Mouse (Mus musculus): ENCODE data around the gene Mbnl1.

The Mbnl1 gene

DNA sequence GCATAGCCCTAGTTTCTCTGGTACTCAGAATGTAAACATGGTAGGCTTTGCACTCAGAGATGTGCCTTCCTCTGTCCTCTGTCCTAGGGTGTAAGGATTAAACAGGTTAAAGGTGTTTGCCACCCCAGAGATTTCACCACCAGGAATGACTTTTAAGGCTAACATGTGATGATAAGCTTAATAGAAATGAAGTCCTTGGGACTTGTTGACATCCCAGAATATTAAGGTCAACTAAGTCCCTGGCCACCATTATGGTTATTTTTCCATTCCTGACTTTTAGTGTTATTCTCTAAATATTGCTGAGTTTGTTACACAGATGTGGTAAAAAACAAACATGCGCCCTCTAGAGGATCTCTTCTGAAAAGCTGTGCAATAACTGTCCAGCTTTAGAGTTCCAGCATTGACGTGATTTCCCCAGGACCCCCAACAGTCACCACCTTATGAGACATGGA is 136.3 kb downstream of the Mbnl1 start:
- peak; percentile 63 for DNase-seq (ENCODE audit: low read depth, low spot score)

DNA sequence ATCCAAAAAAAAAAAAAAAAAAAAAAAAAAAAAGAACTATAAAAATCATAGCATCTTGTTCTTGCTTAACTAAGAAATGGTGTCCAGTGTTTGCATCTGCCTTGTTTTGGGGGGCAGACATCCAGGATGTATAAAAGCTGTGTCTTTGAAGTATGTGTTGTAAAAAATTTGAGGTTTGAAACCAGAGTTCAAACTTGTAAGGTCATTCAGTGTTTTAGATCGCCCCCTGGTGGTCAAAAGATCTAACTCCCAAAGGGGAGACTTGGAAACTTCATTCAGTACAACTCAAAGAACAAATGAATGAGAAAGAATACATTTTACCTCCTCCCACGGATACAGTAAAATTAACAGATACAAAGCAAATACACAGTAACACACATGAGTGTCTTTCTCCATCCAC is 139.2 kb downstream of the Mbnl1 start:
- DNase-seq (ENCODE audit: low read depth, low spot score) = peak; percentile 68

DNA sequence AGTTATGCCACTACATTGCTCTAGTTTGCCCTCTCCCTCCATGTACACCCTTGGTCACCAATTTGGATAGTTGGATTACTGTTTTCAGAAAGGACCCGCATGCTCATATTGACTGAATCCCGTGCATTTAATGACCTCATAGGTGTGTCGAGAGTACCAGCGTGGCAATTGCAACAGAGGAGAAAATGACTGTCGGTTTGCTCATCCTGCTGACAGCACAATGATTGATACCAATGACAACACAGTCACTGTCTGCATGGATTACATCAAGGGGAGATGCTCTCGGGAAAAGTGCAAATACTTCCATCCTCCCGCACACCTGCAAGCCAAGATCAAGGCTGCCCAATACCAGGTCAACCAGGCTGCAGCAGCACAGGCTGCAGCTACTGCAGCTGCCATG is 140.5 kb downstream of the Mbnl1 start:
- no peak for DNase-seq (ENCODE audit: low read depth, low spot score)

DNA sequence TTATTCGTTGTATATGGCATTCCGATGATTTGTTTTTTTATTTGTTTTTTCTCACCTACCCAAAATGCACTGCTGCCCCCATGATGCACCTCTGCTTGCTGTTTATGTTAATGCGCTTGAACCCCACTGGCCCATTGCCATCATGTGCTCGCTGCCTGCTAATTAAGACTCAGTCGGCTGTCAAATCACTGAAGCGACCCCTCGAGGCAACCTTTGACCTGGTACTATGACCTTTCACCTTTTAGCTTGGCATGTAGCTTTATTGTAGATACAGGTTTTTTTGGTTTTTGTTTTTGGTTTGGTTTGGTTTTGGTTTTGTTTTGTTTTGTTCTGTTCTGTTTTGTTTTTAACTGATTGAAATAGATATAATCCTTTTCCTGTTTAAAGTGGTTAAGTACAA is 141.9 kb downstream of the Mbnl1 start:
- no peak for DNase-seq (ENCODE audit: low read depth, low spot score)

DNA sequence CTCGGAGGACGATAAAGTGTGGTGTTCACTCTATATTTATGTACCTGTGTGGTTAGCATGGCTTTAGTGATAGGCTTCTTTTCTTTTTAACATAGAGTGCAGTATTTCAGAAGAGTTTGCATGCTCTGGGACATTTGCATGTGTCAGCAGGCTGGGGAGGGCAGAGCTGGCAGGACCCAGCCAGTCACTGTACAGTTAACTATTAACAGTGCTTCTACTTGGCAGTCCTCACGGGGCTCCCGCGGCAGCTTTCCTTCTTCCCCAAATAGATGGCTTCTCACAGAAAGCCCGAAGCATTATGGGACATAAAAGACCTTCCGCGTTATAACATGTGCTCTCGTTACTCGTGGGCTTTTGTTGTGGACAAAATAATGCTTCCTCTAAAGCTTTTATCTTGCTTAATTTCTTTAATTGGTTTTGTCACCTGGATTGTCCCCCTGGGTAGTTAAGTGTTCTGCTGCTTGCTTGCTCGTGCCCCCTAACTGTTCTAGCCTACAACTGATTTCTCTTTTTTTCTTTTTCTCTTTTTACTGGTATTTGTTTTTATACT is 142.5 kb downstream of the Mbnl1 start:
- peak; percentile 53 for DNase-seq (ENCODE audit: low read depth, low spot score)

DNA sequence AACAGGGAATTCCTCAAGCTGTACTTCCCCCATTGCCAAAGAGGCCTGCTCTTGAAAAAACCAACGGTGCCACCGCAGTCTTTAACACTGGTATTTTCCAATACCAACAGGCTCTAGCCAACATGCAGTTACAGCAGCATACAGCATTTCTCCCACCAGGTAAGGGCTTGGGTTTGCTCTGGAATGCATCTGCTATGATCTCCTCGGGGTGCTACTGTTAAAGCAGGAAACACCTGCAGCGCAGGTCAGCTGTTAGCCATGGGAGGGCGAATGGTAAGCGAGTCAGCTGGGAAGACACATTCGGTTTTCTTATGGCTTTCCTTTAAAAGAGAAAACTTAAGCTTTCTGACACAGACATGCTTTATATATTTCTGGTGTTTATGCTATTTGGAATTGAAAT is 143.0 kb downstream of the Mbnl1 start:
- peak; percentile 70 for DNase-seq (ENCODE audit: low read depth, low spot score)

DNA sequence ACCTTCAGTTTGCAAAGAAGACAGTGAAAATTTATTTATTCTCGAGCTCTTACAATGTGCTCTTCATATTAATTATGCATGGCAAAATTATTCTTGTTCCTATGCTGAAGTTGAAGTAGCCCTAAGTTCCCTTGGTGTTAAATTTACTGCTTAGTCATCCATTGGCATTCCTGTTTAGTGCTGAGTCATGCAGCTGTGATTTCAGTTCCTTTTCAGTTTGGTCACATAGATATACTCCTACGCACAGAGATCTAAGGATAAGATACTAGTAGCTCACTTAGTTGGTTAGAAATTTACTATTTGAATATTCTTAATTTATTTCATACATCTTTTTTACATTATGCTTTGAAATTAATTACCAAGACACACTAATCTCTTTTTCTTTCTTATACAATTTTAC is 143.5 kb downstream of the Mbnl1 start:
- DNase-seq (ENCODE audit: low read depth, low spot score) = no peak

DNA sequence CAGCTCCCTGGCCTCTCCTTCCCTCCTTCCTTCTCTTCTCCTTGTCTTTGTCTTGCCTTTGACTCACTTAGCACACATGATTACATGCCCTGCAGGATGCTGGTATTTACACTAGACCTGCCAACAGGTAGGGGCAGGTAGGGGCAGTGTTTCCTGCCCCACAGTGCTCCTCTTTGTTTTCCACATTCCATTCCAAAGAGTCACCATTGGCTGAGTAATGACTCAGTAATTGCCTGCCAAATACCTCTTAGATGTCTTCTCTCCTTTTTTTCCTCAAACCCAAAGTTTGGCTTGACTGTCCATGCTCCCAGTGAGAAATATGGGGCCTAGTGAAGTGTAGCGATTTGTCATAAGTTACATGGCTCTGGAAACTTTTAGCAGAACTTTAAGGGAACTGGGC is 145.0 kb downstream of the Mbnl1 start:
- no peak for DNase-seq (ENCODE audit: low read depth, low spot score)

DNA sequence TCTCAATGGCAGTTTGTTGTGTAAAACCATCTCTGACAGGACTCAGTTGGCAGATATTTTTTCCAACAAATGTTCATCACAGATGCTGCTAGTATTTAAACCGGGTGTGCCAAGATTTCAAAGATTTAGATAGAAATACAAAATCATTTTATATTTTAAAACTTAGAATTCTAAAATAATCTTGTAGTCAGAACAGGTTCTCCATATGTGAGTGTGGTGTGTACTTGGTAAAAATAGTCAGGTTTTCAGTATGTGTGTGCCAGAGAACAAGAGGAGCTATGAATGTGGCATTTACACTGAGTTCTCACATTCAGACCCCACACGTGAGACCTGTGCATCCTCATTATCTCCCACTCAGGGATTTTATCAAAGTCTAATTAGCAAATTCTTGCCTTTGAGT is 147.6 kb downstream of the Mbnl1 start:
- no peak for DNase-seq (ENCODE audit: low read depth, low spot score)

DNA sequence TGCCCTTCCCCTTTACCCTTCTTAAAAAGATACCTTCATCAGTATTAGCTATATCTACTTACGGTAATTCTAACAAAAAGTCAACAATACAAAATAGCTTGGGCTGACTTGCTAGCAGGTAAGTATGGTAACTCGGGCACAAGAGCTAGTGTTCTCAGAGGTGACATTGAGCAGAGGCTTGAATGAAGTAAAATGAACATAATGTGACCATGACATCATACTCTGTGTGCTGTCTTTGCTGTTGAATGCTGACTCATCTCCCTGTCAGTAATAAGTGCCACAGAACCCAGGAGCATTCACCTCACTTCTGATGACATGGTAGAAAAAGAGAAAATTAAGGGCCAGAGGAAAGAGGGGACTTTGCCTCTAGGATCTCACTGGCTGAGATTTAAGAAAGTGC is 158.6 kb downstream of the Mbnl1 start:
- DNase-seq (ENCODE audit: low read depth, low spot score) = no peak

DNA sequence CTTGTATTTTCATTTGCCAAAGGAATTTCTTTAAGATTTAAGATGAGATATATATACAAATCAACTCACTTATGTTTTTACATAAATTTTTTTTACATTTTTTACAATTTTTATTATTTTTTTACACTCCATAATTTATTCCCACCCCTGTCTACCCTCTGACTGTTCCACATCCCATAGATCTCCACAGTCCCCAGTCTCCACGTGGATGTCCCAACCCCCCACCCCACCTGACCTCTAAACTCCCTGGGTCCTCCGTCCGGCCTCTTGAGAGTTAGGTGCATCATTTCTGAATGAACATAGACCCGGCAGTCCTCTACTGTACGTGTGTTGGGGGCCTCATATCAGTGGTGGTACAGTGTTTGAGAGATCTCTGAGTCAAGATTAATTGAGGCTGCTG is 159.1 kb downstream of the Mbnl1 start:
- no peak for DNase-seq (ENCODE audit: low read depth, low spot score)

DNA sequence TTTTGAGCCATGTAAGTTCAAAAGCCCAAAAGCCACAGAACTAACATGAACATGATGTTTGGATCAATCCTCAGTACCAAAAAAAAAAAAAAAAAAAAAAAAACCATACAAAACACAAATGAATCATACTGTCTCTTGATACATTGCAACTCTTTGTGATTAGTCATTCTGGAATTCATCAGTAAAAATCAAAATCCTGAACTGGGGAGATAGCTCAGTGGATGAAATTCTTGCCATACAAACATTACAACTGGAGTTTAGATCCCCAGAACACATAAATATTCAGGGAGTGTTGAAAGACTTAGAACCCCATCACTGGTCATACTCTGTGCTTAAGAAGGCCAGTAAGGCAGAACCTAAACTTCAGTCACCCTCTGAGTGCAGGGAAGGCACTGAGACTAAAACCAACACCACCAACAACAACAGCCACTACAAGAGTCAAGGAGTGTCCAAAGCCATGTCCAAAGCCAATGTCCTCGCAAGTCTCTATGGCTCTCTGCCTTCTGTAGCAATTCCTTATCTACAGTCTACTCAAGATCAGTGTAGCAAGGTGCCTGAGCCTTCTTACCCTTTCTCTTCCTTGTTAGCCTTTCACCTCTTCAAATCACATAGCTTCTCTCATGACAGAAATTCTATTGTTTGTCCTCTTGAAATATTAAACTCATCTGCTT is 160.3 kb downstream of the Mbnl1 start:
- no peak for DNase-seq (ENCODE audit: low read depth, low spot score)

DNA sequence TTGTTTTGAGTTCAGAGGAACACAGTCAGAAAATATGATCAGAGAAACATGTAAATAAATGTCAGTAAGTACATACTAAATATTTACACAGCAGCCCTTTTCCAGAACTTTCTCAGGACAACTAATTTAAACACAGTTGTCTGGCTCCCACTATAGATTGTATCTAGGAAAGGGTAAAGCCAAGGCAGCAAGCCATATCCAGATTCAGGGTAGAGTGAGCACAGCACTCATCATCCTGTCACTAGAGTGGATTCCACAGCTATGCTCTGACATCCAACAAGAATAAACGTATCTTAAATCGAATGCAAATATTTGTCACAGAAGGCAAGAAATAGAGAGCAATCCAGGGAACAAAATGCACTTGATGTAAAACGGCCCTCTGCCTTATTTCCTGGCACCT is 165.9 kb downstream of the Mbnl1 start:
- DNase-seq (ENCODE audit: low read depth, low spot score) = no peak

DNA sequence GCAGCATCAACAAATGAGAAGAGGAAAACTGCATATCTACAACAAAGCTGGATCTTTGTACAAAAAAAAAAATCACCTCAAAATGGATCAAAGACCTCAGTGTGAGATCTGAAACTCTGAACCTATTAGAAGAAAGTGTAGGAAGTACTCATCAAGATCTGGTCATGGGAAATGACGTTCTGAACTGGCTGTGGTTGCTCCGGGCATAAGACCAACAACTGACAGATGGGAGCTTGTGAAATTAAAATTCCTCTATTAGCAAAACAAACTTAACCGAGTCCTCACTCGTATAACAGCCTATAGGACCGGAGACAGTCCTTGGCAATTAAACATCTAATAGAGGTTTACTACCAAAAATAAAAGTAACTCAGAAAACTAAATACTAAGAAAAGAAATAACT is 166.5 kb downstream of the Mbnl1 start:
- DNase-seq (ENCODE audit: low read depth, low spot score) = no peak

DNA sequence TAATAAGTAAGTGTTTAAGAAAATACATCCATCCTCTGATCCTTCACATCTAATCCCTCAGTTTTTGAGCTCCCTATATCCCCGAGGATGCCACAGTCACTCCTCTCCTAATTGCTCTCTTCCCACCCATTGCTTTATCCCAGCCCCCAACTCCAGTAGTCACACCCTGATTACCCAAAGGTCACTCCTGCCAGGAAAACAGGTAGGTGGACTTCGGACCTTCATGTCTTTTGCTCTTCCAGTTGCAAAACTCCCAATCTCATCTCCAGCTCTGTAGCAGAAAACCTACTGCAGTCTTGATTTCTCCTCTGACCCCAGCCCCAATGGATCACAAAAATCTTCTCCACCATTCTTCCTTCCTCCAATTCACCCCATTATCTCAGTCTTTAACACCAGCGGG is 169.6 kb downstream of the Mbnl1 start:
- DNase-seq (ENCODE audit: low read depth, low spot score) = no peak

DNA sequence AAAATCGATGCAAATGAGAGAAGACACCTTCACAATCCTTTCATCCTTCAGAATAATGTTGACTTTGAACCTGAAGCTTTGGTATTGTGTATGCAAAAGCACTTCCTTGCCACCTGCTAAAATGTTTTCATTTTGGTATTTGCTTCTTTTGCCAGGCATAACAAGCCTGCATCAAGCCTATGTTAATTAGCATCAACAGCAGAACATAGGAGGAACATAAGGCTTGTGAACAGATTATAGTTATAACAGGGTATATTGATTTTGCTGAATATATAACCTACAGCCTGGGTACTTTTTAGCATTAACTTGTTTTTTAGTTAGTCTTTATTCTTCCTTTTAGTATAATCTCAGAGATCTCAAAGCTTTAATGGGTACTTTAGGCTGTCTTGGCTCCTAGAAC is 172.9 kb downstream of the Mbnl1 start:
- no peak for DNase-seq (ENCODE audit: low read depth, low spot score)

DNA sequence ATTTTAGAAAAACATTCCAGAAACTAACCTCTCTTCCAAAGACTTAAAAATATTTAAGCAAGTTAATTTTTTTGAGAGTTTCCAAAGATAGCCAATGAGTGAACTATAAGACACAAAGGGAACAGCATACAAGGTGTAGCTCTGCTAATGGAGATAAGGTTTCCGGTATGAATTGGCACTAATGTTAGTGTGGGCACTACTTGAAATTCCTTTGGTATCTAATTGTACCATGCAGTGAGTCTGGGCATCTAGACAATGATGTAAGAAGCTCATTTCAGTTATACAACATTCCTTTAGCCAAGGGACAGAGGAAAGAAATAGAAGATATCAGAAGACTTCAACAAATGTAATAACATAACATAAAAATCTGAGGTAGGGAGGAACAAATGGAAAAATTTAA is 175.7 kb downstream of the Mbnl1 start:
- no peak for DNase-seq (ENCODE audit: low read depth, low spot score)

DNA sequence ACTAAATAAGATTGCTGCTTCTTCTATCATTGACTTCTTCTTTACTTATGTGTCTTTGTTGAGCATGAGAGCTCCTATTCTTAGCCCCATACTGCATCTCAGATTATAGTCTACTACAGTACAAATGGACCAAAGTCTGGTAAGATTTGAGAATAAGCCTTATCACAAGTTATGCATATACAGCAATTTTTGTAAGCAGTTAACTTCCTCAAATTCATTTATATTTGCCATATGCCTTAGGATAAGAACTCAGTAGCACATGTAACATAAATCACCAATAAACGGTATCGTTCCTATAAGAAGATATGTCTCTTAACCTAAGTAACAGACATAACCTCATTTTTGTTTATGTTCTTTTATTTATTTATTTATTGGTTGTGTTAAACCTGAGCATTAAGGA is 188.1 kb downstream of the Mbnl1 start:
- no peak for DNase-seq (ENCODE audit: low read depth, low spot score)
